ENCODE assay signal across 1 mouse cellular context in genomic region chr10:127515271-127515982, GRCm38 (mm10).
TF ChIP-seq lines count a peak whose summit lies in the region.

No protein-coding gene starts in this region.

TF ChIP-seq in CH12.LX, 34 proteins besides CTCF, POLR2A, EP300 and RAD21:
- peak; percentile 75 for TF ChIP-seq POLR2AphosphoS2 (IDR thresholded peaks at IDR 0.05; ENCODE audit: low read depth, low read length)
- TF ChIP-seq CHD2 (IDR thresholded peaks at IDR 0.05; ENCODE audit: low read length) = peak; percentile 11
- no peak; the same call in 1 of the 2 replicates for TF ChIP-seq ZMIZ1 (IDR thresholded peaks at IDR 0.05; ENCODE audit: low read depth, low read length)
